Mouse (Mus musculus): ENCODE measurements around the gene Klk1.
A peak's percentile ranks its signal among the peaks of the same experiment; 100 is the strongest.
"Not testable (repeated sequence)": the region's sequence is repeated elsewhere in the genome, so short reads cannot be mapped to it uniquely, and the experiment has no call there.

Gene Klk1

DNA sequence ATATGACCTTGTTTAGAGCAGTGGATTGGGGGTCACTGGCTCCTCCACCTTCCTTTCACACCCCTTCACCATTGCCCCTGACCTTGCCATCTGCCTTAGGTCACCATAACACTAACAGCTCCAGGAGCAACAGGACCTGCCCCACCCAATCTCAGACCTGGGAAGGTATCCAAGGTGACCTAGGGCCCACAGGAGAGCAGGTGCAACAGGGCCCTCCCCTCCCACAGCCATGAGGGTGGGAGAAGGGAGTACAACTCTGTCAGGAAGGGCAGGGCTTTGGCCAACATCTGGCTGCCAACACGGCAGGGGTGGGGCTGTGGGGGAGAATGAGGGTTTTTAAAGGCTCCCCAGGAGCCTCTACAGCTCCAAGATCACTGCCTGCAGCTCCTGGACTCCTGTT is at the start of gene Klk1:
Gene Klk1 (plus strand): TSS at position 285 of the 400 bp plus-strand sequence.
- DNase-seq (ENCODE audit: extremely low read depth, low read depth): no peak

DNA sequence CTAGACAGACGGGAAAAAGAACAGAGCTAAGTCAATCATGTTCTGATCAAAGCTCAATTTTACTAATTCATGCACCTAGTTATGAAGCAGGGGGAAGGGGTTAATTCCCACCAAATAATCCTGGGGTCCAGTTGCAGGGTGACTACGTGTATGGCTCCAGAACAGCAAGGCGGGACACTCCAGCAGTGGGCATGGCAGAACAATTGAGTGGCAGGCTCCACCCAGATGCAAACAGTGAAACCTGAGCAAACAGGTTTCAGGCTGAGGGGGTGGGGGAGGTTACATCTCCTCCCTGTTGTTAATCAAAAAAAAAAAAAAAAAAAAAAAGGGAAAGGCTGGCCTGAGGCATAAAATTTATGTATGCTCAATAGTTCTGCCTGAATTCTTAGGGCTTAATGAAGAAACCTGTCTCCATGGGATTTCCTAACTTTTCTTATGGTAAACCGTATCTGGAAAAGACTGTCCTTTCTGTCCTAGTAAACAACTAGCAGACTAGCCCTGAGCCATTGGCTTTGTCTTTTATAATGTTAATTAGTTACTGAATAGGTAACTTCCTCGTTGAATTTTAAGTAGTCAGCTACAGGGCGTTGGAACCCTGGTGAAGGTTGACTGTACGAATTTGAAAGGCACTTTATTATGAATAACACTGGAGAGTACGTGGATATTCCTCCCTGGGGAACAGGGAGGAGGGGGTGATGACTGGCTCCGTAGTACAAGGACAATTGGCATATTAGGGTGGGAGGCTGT is 45.7 kb upstream of the Klk1 start:
- no peak for DNase-seq (ENCODE audit: extremely low read depth, low read depth)

DNA sequence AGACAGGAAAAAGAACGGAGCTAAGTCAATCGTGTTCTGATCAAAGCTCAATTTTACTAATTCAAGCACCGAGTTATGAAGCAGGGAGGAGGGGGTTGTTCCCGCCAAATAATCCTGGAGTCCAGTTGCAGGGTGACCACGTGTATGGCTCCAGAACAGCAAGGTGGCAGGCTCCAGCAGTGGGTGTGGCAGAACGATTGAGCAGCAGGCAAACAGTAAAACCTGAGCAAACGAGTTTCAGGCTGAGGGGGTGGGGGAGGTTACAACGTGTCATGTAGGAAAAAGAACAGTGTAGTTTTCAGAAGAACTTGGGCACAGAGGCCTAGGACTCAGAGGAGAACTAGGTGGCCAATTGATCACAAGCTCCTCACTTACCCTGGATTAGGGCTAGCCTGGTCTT is 38.6 kb upstream of the Klk1 start:
- not testable (repeated sequence) for DNase-seq (ENCODE audit: extremely low read depth, low read depth)

DNA sequence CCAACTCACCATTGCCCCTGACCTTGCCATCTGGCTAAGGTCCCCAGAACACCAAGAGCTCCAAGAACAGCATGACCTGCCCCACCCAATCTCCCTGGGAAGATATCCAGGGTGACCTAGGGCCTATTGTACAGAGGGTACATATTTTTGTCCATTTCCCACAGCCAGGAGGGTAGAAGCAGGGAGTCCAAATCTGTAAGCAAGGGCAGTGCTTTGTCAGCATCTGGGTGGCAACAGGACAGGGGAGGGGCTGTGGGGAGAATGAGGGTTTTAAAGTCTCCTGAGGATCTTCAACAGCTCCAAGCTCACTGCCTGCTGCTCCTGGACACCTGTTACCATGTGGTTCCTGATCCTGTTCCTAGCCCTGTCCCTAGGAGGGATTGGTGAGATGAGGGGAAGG is 37.2 kb upstream of the Klk1 start, which contains the start of gene Klk1b24:
Gene Klk1b24 (plus strand): TSS at position 301 of the 400 bp plus-strand sequence.
- not testable (repeated sequence) for DNase-seq (ENCODE audit: extremely low read depth, low read depth)

DNA sequence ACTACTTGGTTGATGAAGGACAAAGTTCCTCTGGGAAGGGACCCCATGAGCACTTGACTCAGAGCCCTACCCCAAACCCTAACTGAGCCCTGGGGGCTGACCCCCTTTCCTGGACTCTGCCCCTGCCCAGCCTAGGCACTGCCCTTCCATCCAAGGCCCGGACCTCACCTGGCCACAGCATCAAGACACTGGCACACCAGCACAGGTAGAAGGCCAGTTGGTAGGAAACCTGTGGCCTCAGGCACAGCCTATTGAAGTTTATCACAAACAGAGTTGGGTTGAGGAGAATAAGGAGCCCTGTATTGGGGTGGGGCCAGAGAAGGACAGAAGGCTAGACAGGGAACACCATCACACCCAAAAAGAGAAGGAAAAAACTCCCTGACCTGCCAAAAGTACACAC is 31.7 kb upstream of the Klk1 start:
- not testable (repeated sequence) for DNase-seq (ENCODE audit: extremely low read depth, low read depth)

DNA sequence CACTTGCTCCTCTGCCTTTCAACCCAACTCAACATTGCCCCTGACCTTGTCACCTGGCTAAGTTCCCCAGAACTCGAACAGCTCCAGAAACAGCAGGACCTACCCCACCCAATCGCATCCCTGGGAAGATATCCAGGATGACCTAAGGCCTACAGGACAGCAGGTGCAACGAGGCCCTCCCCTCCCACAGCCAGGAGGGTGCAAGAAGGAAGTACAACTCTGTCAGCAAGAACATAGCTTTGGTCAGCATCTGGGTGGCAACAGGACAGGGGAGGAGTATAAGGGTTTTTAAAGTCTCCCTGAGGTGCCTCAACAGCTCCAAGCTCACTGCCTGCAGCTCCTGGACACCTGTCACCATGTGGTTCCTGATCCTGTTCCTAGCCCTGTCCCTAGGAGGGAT is 27.3 kb upstream of the Klk1 start, which contains the start of gene Klk1b3:
Gene Klk1b3 (plus strand): TSS at position 301 of the 400 bp plus-strand sequence.
- DNase-seq (ENCODE audit: extremely low read depth, low read depth): no peak

DNA sequence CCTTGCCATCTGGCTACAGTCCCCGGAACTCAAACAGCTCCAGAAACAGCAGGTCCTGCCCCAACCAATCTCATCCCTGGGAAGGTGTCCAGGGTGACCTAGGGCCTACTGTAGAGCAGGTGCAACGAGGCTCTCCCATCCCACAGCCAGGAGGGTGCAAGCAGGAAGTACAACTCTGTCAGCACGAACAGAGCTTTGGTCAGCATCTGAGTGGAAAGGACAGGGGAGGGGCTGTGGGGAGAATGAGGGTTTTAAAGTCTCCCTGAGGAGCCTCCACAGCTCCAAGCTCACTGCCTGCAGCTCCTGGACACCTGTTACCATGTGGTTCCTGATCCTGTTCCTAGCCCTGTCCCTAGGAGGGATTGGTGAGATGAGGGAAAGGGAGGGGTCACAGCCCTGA is 18.0 kb upstream of the Klk1 start, which contains the start of gene Klk1b4:
Gene Klk1b4 (plus strand): TSS at position 301 of the 400 bp plus-strand sequence.
- DNase-seq (ENCODE audit: extremely low read depth, low read depth): not testable (repeated sequence)

DNA sequence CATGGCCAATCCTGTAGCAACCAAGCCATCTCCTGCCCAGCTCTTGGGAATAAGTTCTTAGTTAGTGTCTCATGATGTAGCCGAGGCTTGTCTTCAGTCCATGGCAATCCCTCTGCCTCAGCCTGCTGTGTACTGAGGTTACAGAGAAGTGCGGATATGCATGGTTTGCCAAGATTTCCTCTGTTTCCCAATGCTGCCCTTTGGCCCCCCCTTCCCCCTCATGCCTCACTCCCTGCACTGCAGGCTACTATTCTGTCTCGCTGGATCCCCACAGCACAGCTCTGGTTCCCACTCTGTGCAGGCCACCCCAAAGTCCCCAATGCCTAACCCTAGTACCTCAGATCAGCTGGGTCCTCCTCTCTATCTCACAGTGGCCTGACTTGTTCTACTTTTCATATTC is 16.9 kb upstream of the Klk1 start:
- DNase-seq (ENCODE audit: extremely low read depth, low read depth): no peak

DNA sequence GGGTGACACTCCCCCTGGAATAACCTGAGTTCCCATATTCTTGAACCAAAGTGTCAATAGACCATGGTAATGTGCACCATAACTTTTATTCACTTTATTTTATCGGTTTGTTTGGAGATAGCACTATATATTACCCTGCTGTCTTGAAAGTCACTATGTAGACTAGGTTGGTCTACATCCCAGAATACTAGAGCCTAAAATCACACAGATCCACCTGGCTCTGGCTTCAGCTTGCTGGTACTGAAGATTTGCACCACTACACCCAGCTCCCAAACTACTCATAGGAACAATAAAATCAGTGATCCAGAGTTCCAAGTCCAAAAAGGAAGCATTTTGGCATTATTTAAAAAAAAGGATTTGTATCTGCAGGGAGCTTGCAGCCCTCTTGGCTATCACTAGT is 9.5 kb upstream of the Klk1 start, which contains the start of gene Klk1b5:
Gene Klk1b5 (plus strand): TSS at position 301 of the 400 bp plus-strand sequence.
- no peak for DNase-seq (ENCODE audit: extremely low read depth, low read depth)

DNA sequence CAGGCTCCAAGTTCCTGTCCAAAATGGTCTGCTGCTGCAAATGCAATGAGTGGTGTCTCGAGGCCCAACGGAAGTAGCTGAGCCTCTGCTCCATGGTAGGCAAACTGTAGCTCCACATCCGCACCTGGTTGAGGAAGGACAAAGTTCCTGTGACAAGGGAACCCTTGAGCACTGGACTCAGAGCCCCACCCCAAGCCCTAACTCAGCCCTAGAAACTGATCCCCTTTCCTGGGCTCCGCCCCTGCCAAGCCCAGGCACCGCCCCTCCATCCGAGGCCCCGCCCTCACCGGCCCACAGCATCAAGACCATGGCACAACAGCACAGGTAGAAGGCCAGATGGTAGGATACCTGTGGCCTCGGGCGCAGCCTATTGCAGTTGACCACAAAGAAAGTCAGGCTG is 3.6 kb upstream of the Klk1 start:
- DNase-seq (ENCODE audit: extremely low read depth, low read depth): not testable (repeated sequence)

DNA sequence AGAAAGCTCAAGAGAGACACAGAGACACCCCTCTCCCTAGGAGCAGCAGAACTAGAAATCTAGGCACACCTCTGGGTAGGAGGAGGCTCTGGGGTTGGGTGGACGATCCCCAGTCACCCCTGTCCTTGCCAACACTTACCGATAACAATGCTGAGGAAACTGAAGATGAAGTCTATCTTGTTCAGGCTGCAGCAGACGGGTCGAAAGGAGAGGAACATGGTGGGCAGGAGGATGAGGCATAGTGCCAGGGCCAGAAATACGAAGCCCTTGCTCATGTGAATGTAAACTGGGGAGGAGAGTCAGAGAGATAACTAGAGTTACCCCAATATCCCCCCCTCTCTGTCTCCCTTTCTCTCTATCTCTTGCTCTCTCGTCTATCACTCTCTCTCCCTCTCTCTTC is 2.8 kb upstream of the Klk1 start:
- not testable (repeated sequence) for DNase-seq (ENCODE audit: extremely low read depth, low read depth)

DNA sequence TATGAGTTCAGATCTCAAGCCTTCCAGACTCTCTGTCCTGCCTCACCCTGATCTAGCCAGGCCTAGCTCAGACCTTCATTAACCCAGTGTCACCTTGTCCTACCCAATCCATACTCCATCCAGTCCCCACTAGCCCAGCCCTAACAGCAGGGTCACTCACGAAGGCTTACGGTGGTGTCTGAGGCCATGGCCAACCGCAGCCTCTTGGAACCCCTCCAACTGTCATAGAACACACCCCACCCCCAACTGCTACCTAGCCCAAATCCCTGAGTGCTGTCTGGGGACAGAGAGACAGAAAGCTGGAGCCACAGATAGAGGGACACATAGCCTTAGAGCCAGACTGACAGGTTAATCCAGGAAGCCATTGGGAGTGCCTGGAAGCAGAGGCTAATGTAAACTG is 10.7 kb downstream of the Klk1 start, which contains the start of gene Gm36864:
Gene Gm36864 (plus strand): TSS at position 269 of the 400 bp plus-strand sequence.
- no peak for DNase-seq (ENCODE audit: extremely low read depth, low read depth)

DNA sequence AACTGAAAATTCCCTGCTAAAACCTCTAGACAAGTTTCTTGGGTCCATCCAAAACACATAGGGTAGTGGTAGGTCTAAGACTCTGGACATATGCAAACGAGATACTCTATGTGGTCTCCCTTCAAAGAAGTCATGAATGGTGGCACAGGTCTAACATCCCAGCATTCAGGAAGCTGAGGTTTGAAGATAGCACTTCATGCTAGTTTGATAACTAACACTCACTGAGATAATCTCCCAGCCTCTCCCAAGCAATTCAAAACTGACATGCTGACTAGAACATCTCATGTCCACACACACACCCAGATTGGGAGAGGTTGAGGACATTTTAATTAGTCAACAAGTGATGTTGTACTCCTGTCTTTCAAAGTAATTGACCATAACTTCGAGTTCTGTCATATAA is 14.8 kb downstream of the Klk1 start:
- DNase-seq (ENCODE audit: extremely low read depth, low read depth): no peak

DNA sequence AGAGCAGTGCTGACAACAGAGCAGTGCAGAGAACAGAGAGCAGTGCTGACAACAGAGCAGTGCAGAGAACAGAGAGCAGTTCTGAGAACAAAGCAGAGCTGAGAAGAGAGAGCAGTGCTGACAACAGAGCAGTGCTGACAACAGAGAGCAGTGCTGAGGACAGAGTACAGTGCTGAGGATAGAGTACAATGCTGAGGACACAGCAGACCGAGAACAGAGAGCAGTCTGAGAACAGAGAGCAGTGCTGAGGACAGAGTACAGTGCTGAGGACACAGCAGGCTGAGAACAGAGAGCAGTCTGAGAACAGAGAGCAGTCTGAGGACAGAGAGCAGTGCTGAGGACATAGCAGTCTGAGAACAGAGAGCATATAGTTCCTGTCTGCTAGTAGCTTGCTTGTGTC is 15.6 kb downstream of the Klk1 start:
- no peak for DNase-seq (ENCODE audit: extremely low read depth, low read depth)

DNA sequence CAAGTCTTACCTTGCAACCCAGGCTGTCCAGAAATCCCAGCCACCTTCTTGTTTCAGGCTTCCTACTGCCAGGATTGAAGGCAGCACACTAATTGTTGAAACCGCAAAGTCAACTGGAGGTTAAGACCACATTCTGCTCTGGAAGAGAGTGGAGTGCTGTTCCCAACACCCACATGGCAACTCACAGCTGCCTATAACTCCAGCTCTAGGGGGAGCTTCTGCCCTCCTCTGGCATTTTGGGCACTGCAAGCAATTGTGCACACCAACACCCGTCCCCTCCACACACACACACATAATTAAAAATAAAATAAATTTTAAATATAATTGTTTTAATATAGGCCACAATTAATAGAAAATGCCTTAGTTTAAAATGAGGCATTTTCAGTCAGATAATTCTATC is 16.0 kb downstream of the Klk1 start:
- DNase-seq (ENCODE audit: extremely low read depth, low read depth): no peak

DNA sequence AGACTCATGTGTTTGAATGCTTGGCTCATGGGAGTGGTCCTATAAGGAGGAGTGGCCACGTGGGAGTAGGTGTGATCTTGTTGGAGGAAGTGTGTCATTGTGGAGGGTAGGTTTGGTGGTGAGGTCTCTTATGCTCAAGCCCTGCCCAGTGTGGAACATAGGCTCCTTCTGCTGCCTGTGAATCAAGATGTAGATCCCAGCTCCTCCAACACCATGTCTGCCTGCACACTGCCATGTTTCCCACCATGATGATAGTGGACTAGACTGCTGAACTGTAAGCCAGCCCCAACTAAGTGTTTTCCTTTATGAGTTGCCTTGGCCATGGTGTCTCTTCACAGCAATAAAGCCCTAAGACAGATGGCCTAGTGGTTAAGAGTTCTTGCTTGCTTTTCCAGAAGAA is 18.9 kb downstream of the Klk1 start:
- no peak for DNase-seq (ENCODE audit: extremely low read depth, low read depth)

DNA sequence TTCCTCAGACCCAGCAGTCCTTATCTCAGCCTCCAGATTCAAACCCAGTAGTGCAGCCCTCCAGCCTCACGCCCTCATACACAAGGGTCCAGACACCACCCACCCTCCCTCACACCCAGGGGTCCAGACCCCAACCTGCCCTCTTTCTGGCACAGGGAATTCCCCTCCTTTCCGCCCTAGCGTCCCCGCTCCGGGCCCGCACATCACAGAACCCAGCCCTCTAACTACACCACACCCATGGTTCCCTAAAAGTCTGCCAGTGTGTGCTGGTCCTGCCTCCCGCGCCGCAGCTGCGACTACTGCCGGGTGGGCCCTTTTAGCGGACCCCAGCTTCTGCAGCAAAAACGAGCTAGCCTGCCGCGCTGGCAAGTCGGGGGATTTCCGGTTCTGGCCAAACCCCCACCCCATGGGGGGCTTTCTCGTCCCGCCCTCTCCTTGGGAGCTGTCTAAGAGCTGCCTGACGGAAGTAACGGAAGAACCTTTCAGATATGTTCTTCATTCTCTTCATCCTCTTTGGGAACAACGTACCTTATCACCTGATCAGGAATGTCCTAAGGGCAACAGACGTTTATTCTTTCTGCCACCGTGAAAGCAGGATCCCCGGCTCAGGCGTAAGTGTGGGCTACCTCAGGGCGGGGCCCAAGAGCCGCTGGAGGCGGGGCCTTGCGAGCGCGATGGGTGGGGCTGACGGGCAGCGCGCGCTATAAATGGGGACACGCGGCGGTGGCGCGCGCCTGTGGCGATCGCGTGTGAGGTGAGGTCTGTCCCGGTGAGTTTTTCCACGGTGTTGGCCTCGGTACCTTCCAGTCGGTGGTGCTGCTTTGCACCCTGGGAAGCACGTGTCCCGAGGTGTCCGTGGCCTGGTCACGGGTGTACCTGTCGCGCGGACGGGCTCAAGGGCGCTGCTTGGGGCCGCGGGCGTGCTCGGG is 21.2 kb downstream of the Klk1 start, which contains the start of the genes 1700028J19Rik and 2410002F23Rik:
Gene 1700028J19Rik (minus strand): TSS at position 641 of the 929 bp plus-strand sequence.
Gene 2410002F23Rik (plus strand): TSS at position 668 of the 929 bp plus-strand sequence.
- DNase-seq (ENCODE audit: extremely low read depth, low read depth): peak; percentile 51

DNA sequence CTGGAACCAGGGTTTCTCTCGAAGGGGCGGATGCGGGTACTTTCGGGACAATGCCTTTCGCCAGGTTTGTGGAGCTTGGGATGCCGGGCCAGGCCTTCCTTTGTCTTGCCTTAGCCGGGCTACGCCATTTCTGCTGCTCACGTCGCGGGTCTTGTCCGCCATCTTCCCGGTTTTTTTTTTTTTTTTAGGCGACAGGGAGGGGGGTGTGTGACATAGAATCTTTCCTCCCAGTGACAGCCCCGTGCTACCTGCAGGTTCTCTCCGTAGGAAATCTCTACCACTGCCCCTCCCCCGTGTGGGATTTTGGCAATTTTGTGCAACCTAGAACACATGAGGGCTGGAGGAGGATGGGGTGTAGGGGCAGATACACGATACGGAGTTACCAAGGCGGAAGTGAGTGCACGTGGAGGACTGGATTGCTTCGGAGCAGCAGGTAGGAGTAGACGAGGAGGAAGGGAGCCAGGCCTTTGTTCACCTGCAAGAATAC is 21.9 kb downstream of the Klk1 start:
- DNase-seq (ENCODE audit: extremely low read depth, low read depth): peak; percentile 50

DNA sequence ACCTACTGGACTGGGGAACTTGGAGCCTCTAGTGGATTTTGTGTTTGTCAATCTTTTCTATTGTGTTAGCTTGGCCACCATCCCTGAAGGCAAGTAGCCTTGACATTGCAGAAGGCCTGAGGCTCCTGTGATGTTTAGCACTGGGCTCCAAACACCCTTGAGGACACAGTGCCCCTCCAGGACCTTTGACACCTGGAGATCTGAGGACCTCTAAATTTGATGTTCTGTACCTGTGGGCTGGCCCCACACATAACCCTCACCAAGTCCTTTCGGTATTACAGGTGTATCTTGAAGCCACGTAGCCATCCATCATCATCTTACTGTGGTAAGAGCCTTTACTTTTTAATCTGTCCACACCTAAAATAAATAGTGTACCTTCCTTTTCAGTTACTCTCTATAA is 22.8 kb downstream of the Klk1 start:
- no peak for DNase-seq (ENCODE audit: extremely low read depth, low read depth)

DNA sequence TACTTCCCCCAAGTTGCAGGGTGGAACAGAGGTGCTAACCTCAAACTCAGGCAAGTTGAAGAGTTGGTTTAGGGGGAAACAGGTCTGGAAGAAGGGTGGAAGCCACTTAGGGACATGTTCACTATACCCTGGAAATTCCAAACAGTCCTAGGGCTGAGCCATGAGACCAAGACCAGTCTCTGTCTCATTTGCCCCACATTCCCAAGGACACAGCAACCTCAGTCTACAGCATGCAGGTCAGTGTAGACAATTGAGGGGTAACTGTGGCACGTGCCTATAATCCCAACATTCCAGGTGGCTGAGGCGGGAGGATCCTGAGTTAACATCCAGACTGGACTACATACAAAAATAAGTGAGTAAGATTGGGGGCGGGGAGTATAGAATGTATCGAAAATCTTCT is 24.1 kb downstream of the Klk1 start:
- no peak for DNase-seq (ENCODE audit: extremely low read depth, low read depth)

DNA sequence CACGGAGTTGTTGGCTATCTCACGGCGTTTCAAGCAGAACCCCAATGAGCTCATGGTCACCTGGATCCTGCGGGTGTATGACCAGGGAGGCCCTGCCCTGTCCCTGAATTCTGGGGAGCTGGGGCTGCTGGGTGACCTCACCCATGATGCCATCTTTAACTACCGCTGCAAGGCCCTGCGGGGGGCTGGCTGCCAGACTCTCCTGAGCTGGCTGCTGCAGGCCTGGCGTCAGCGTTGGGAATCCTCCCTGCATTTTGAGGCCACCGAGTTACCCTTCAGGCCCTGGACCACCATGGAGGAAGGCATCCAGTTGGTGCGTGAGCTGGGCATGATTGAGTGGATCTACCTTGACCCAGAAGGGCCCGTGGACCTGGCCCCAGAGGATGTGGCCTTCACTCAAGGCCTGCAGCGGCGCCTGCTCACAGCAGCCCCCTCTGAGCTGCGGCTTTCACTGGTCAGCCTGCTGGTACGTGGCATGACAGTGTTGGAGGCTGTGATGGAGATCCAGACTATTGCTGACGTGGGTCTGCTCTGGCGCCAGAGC is 25.6 kb downstream of the Klk1 start:
- DNase-seq (ENCODE audit: extremely low read depth, low read depth): not testable (repeated sequence)
